Mouse (Mus musculus): Measurements from ENCODE around the gene Tapt1.

Gene Tapt1

DNA sequence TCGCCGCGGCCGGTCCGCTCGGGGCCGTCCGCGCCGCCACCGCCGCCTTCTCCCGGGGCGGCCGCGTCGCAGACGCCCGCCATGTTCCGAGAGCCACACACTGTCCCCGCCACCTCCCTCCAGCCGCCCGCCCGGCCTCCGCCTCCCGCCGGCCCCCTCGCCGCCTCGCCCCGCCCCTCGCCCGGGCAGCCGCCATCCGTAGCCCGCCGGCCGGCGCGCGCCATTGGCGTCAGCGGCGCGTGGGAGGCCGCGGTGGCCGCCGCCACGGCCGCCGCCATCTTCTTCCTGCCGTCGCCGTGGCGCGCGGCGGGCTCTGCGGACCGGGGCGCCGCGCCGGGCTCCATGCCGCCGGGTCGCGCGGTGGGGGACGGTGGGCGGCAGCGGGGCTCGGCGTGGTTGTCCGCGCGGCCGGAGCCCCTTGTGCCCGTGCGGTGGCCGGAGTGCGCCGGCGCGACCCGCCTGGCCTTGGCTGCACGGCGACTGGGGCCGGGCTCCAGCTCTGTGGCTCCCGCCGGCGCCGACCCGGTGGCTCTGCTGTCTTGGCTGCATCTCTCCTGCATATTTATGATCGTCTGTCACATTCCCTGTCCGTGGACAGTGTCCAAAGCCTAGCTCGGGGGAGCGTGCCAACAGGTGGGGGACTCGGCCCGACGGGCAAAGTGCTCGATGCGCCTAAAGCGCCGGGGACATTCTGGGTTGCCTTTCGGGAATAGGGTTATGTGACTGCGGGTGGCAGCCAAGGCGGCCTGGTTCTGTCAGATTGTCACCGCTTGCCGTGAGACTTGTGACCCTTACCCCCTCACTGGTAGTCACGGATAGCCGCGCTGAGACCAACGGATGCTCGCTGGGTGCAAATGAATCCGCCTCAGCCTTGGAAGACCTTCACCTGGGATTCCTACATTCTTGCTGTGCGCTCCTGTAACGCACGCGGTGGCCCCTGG lies at the start of gene Tapt1:
TSS of gene Tapt1 (minus strand) at position 106 of the 941 bp plus-strand sequence.
- DNase-seq = peak; percentile 91 to 93

DNA sequence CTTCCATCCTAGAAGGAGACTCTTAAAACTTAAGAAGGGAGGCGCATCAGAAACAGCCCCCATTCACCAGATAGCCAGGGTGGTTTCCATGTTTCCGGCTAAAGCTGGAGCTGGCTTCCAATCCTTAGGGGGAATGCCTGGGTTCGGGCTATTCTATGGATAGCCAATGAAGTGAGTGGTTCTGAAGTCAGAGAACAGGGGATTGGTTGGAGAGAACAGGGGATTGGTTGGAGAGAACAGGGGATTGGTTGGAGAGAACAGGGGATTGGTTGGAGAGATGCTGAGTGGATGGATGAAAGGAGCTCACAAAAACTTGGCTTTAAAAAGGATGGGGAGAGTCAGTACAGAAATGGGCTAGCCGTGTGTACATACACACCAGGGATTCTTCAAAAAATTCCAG lies 45.1 kb upstream of the Tapt1 start:
- DNase-seq = no peak

DNA sequence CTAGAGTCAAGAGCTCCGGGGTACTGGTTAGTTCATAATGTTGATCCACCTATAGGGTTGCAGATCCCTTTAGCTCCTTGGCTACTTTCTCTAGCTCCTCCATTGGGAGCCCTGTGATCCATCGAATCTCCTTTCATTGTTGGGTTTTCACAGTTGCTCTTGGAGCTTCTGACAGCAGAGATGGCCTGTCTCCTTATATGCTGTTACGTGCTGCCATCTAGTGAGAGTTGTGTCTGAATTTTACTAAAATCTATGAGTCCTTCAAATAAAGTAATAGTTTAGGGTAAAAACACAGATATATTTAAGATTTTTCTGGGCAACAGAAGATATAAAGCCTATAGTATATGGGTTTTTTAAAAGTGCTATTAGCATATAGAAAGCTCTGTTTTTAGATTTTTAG lies 42.1 kb upstream of the Tapt1 start:
- DNase-seq = peak; percentile 70 to 74

DNA sequence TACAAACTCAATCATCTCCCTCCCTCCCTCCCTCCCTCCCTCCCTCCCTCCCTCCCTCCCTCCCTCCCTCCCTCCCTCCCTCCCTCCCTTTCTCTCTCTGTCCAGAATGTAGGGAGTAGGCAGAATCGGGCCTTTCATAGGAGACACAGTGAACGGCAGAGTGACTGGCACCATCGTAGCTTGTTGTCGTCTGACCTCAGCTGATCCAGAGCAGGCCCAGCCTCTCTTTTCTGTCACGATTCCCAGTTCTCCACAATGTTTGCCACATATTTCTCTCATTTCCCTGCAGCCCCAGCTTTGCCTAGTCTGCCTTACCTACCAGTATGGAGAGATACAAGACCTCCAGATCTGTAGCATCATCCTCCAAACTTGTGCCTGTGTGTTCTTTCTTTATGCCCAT lies 35.3 kb upstream of the Tapt1 start:
- DNase-seq = no peak

DNA sequence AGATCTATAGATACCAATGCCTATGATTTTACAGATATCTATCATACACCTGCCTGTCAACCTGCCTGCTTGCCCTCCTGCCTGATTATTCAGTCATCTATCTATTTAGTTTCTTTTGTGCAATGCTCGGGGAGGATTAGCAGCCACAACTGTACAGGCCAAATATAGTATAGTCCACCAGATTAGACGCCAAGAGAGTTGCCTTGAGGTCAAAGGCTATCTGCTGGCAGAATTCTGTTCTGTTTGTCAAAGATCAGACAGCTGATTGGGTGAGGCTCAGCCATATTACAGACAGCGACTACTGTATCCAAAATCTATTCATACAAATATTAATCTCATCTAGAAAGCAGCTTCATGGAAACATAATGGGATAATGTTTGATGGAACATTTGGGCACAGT lies 34.7 kb upstream of the Tapt1 start:
- DNase-seq = no peak

DNA sequence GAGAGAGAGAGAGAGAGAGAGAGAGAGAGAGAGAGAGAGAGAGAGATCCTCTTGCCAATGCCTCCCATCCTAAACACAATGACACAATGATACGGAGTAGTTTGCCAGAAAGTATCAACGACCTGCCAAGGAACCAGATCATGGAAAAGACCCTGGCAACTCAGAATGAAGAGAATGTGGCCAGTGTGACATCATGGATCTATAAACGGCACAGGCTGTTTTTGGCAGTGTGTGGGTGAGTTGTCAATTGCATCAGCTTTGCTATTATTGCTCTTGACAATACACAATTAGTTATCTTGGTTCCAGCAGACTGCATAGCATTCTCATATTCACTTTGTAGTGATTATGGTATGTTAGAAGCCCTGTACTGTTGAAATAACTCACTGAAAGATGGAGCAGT lies 33.3 kb upstream of the Tapt1 start:
- no peak for DNase-seq

DNA sequence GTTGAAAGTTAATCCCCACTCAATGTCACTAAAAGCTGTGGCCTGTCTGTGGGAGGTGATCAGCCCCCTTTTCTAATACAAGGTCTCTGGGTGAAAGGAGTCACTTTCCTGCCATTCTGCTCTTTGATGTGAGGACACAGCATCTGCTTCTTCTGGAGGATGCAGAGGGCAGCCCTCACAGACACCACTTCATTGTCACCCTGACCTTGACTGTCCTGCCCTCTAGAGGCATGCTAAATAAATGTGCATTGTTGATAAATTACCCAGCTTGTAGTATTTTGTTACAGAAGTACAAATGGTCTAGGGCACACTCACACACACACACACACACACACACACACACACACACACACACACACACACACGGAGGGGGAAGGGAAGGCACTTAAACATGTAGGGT lies 31.7 kb upstream of the Tapt1 start:
- DNase-seq = peak in 1 of 2 experiments; percentile 18

DNA sequence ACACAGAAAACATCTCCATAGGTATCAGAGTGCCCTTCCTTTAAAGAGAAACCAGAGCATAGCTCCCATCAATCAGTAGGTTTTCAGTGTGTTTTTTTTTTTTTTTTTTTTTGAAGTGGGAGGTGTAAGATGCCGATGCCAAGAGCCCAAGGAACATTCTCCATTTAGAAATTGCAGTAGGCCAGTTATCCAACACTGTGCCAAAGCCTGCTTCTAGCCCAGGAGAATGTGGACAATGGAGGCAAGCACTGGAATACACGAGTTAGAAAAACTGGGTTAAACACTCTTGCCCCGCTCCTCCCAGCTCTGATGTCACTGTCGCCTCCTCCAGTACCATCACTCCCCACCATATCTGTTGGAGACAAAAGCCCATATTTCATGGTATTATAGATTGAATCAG lies 31.0 kb upstream of the Tapt1 start:
- no peak for DNase-seq

DNA sequence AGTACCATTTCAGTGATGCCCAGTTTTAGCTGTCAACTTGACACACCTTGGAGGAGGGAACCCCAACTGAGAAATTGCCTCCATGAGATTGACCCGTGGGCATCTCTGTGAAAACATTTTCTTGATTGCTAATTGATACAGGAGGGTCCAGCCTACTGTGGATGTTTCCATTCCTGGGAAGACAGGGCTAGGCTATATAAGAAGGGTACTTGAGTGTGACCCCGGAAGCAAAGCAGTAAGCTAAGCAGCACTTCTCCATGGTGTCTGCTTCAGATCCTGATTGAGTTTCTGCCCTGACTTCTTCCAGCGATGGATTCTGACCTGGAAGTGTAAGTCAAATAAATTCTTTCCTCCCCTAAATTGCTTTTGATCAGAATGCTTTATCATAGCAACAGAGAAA lies 30.1 kb upstream of the Tapt1 start:
- DNase-seq = no peak

DNA sequence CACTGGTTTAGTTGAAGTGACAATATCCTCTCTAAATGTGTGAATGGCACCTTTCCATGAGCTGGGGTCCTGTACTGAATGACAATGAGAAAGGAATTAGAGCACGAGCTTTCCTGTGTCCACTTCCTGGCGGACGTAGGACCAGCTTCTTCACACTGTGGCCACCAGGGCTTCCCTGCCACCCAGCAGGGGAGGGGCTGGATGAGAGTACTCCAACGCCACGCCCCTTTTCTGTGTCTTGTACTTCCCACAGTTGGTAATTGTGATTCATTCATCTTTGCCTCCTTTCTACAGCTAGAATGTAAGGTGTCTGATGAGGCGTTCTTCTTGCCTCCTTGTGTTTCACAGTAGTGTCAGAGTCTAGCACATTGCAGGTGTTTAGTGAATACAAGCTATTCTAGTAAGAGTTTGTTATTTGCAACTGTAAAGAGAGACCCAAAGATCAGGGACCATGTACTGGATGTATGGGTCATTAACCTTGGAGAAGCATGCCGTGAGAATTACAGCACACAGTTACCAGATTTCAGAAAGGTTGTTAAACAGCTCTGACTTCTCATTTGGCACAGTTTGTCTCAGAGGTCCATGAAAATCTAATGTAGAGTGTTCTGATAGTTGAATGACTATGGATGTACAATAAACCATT lies 29.5 kb upstream of the Tapt1 start:
- DNase-seq = no peak

DNA sequence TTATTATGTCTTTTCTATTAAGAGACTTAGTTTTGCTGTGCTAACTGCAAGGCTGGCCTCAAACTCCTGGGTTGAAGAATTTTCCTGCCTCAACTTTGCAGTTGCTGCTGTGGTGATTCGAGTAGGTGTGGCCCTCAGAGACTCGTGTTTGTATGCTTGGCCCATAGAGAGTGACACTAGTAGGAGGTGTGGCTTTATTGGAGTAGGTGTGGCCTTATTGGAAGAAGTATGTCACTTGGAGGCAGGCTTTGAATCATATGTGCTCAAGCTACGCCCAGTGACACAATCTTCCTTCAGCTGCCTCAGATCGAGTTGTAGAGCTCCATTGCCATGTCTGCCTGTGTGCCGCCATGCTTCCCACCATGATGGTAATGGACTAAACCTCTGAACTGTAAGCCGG lies 27.0 kb upstream of the Tapt1 start:
- DNase-seq = no peak

DNA sequence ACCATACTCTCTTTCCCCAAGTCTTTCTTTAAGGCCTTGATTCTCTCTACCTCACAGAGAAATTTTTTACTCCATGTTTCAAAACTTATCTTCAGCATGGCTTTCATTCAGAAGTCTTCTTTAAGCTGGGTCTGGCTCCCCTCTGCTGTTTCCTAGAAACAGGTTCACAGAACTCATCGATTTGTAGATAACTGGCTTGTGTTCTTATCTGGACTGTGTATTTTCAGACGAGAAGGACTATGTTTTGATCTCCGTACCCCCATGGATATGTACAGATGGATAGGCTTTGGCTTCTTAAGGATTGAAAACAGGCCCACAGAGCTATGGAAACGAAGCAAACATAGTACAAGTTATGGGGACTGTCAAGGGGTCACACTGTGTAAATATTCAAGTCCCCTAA lies 26.0 kb upstream of the Tapt1 start:
- DNase-seq = no peak

DNA sequence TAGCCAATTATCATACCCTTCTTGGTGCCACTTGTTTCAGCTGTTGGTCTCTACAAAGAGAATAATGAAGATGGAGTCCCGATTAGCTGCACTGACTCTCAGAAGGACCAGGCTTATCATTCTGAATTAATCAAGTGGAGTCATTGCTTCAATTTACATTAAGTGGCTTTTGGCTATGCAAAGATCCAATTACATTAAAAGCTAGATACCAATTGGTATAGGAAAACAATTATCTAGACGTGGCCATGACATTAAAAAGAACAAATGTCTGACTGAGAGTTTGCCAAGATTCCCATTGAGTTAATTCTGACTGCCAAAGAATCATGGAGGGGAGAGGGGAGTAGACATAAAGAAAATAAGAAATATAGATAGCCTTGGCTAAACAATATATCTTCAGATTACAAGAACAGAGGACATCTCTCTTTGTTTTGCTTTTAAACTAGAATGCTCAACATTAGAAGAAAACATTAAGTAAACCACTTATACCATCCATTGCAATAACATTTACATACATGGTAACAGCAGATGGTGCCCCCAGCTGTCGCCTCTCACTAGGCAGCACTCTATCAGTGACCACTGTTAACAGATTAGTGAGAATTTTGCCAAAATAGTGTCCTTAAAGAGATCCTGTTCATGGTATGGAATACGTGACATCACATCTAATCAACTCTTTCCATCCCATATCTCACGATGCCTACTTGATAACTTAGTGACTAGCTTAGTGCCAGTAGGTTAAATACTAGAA lies 24.0 kb upstream of the Tapt1 start:
- peak; percentile 29 to 58 for DNase-seq

DNA sequence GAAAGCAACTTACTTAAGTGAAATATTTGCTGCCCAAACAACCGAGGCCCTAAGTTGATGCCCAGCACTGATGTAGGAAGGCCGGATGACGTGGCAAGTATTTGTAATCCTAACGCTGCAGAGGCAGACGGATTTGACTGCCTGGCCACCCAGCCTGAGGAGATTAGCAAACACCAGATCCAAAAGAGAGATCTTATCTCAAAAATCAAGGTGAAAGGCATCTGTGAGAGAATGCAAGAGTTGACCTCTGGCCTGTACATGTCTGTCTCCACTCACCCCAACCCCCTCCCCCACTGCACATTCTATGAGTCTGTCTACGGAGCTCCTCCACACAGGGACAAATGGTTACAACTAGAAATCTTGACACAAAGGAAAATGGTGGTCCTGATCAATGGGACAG lies 22.9 kb upstream of the Tapt1 start:
- no peak for DNase-seq

DNA sequence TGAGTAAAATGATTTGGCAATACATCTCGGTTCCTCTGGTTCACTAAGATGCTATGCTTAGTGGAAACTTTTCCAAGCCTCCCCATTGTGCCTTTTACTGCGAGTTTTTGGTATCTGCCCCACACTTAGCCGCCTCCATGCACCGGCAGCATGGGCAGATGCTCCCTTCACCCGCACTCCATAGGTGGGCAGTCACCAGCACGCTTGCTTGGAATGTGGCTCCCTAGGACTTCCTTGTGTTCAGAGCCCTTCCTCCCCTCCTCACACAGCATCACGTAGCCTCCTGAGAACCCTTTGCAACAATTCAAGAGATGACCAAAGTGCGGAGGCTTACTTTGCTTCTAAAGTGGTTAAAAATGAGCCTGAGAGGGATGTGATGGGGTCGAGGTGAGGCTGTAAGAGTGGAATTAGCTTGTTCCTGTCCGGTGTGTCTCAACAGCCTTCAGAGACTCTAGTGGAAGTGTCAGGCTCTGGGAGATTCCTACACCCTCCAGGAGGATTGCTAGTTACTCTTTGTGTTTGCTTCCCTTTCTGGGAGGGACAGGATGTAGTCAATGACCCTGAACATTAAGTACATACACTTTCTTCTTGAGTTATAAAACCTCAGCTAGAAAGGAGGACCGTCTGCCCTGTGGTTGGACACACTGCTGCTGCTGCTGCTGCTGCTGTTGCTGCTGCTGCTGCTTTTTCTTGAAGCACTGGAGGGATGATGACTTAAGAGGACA lies 20.2 kb upstream of the Tapt1 start:
- DNase-seq = no peak

DNA sequence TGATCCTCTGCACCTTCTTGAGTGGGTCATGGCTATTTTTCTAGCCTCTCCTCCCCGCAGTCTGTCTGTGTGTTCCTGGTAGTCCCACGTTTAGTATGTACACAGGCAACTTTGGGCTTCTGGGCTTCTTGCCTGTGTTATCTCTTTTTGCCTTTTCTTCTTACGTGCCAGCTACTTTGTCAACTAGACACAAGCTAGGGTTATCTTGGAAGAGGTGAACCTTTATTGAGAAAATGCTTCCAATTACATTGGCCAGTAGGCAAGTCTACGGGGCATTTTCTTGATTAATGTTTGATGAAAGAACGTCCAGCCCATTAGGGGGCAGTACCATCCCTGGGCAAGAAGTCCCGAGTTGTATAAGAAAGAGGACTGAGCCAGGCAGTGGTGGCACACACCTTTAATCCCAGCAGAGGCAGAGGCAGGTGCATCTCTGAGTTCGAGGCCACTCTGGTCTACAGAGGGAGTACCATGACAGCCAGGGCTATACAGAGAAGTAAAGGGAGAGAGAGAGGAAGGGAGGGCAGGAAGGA lies 18.5 kb upstream of the Tapt1 start:
- no peak for DNase-seq

DNA sequence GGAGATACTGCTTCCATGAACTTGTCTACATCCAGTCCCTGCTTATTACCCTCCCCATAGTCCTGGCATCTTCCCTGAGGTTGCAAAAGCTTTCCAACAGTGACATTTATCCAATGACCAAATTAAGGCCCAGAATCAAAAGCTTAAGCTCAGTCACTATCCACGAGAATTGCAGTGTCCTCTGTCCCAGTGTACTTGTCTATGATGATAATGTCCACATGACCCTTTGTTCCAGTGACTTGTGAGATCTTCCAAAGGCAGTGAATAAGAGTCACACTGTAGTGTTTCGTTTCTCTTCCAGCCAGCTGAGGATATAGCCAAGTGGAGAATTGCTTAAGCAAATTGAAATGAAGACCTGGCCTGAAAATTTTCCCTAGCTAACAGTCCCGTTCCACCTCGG lies 16.4 kb upstream of the Tapt1 start:
- no peak for DNase-seq

DNA sequence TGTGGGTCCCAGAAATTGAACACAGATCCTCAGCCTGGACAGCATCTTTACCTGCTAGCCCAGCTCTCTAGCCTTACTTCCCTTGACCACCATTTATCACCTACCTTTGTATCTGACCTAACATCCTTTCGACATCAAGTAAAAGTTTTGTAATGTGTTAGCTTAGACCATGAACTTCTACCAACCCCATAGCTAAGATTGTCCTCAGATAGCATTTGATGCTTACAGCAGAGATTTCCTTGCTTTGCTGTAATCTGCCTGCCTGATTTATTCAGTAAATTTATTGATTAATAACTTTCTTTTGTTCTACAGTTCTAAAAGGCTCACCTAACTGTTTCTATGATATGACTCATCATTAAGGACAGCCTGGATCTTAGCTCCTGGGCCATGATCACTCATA lies 15.3 kb upstream of the Tapt1 start:
- no peak for DNase-seq

DNA sequence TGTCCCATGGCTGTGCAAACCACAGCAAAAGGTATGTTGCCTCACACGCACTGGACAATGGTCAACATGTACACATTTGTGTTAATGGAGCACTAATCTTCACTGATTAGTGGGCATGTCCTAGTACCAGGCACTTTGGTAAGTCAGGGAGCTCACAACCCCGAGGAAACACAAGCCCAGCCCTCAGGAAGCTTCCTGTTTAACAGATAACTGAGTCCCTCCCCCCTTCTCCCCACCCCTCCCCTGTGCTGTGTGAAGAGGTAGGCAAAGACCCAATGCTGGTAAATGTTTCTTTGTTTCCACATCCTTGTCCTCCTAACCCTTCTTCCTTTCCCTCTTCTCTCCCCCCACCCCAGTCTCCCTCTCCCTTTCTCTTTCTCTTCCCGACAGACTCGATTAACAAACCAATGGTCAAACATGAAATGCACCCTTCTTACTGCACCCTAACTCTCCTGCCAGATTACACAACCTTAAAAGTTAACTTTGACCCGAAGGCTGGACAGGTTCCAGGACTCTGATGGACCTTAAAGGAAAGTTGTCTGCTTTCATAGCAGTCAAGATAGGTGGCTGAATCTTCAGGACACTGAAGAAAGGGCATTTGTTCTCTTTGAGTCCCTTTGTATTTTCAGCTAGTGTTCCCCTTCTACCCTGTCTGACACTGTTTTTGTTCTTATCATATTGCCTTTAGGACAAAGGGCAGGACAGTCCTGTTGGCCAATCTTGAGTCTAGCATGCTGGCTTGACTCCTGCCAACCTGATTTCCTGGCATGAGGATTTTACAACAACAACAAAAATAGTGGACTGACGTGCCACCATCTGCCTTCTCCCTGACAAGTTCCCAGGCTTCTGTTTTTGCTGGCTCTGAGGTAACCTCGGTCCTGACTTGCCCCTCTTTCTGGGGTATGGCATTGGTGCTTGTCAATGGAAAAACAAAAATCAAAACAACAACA lies 13.0 kb upstream of the Tapt1 start:
- peak; percentile 56 to 76 for DNase-seq

DNA sequence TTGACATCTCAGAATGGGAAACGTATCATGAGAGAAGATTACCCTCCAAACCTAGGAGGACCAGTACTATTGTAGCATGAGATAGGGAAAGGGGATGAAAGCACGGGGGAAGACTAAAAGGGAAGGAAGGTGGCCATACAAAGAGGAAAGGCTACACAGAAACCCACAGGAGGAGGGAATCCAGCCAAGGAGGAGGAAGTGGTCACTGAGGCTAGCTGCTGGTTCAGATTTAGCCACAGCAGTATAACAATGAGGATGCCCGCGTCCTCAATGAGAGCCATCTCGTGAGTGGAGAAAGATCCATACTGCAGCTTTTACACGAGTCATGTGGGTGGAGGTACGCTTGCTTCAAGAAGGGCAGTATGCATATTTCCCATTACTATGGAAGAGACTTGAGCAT lies 11.8 kb upstream of the Tapt1 start:
- no peak for DNase-seq

DNA sequence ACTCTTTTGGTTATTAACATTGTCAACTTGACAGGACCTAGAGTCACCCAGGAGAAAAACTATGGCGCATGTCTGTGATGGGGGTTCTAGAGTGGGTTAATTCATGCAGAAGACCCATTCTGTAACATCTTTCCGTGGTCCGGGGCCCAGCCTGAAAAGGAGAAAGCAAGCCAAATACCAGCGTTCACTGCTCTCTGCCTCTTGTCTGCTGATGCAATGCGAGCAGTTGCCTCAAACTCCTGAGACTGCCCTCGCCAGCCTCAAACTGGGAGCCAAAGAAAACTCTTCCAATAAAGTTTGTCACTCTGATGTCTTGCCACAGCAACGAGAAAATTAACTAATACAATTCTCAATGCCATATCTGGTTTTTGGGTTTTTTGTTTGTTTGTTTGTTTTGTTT lies 8.2 kb upstream of the Tapt1 start:
- no peak for DNase-seq

DNA sequence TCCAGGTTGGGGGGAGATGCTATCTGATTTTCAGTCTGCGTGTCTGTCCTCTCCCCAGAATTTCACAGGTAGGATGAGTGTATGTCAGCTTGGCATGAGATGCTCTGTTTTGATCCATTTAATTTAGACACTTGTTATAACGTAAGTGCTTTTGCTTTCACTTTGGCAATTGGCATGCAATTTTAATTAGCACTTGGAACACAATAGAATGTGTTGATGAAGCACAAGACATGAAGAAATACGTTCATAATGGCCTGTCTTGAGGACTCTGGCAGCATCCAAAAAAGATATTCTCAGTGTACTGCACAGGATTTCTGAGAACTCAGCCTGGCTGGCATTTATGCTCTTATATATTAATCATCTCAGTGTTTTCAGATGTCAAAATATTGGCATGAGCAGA lies 7.5 kb upstream of the Tapt1 start:
- DNase-seq = no peak

Measured in cerebellum, postnatal 14 days (tissue).